Mouse (Mus musculus) R1 (cell line): Measurements from ENCODE around the gene Nfib.

ENCODE experiments used
- DNase-seq: peaks from one replicate; pipeline ENCODE4 v3.0.0-alpha.2; 2018; ENCODE audit warnings: low read depth, low spot score

Gene Nfib

DNA sequence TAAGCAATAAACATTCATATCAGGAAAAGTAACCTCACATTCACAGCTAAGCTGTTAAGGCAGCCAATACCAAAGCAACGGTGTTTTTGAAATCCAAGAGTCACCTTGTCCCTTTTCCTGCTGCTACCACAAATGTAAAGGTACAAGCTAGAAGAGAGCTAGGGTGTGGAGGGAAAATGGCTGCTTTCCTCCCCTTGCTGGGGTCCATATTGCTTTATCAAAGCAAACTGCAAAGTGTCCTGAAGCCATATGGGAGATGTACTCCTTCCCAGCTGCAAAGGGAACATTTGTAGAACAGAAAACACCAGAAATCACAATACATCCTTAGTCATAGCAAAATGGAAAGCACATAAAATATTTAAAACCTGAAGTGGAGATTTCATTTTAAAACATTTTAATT lies 456.6 kb downstream of the Nfib start:
- DNase-seq = no peak

DNA sequence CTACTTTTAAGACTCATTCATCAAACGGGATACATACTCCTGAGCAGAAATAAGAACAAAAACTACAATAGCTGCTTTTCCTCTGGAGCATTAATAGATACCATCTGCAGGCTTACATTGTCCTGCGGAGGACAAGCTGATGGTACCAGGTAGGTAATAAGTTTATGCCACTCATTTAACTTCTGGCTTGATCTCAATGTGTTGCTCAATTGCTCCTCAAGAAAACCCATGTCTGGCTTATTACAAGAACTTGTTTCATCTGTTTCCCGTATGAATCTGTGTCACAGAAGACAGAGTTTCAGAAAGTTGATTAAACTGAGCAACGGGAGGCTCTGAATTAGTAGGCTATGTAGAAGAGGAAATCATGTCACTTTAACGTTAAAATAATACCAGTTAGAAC lies 457.5 kb downstream of the Nfib start:
- DNase-seq = no peak

DNA sequence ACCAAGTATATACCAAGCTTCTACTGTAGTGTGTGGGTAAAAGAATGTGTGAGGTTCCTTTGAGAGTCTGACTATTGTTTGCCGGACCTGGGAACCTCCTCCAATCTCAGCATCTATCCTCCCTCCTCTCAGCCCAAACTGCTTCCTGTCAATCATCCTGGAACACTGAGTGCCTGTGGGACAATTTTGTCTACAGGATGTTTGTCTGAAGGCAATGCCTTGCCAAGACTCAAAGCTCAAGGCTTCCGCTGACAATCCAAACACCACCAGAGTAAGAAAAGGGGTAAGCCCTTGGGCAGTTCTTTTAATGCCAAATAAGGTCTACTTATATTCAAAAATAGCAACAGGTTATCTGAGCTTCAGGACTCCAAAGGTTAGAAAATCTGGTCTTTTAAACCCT lies 459.3 kb downstream of the Nfib start:
- DNase-seq = no peak
